Mouse (Mus musculus): ENCODE measurements at regions not wholly inside any gene's neighbourhood (a gene's known extent, or its start where the extent isn't known, plus 50 kb on each side); places are given as distances from the start of the nearest gene placed in this dataset.

DNA sequence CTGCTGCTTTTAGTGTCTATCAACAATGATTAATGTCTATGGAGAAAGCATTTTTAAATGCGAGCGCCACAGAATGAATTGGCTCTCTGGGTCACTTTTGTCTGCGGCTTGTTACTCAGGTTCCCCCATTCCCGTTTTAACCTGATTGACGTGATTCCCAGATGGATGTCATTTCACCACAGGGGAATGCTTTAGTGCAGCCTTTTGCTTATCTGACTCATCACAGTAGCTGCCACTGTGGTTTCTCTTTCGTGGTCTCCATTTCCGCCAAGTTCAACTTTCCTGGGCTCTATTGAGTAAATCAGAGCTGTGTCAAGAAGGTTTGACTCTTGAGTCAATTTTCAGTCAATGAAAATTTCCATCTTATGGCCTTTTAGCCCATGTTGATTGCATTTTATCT is 110.6 kb upstream of the Aldh1b1 start:
- TF ChIP-seq CTCF (IDR thresholded peaks at IDR 0.05; ENCODE audit: low read depth): no peak
- no peak for TF ChIP-seq EP300 (optimal IDR thresholded peaks at IDR 0.05)

Data from stomach, postnatal 0 days (tissue).